Mouse (Mus musculus) kidney, postnatal 0 days (tissue): ENCODE results near the gene Ssr1. TPM values are rescaled to one million over a fixed set of nuclear protein-coding genes. Genes with fewer than 3 reads are reported as not detected.

Experiments
- ATAC-seq: fragments of 200-750 bp; cut with Nextera tagmentation; replicated peaks from 2 replicates; pipeline ENCODE4 v1.8.0; 2017; ENCODE audit warnings: low read depth, moderate number of reproducible peaks, moderate TSS enrichment, moderate library complexity; ENCODE audit not compliant: low FRiP score
- DNase-seq: peaks from one replicate; pipeline ENCODE4 v3.0.0-alpha.2; 2016; ENCODE audit warnings: low spot score
- H3K27ac ChIP-seq: fragments of 300-500 bp; sonication (generic); 2 replicates; pipeline ENCODE4 v1.5.1; 2014; ENCODE audit warnings: mild to moderate bottlenecking
- H3K27me3 ChIP-seq: fragments of 300-500 bp; sonication (generic); 2 replicates; pipeline ENCODE4 v1.6.1; 2014; ENCODE audit warnings: low read length, mixed read lengths; ENCODE audit not compliant: insufficient read depth
- H3K36me3 ChIP-seq: fragments of 300-500 bp; sonication (generic); 2 replicates; pipeline ENCODE4 v1.6.1; 2014; ENCODE audit warnings: low read length, mixed read lengths; ENCODE audit not compliant: insufficient read depth
- H3K4me1 ChIP-seq: fragments of 300-500 bp; sonication (generic); replicated peaks from 2 replicates; pipeline ENCODE4 v1.6.1; 2014; ENCODE audit warnings: antibody characterized with exemption, low read length, mixed read lengths; ENCODE audit not compliant: insufficient read depth
- H3K4me2 ChIP-seq: fragments of 300-500 bp; sonication (generic); 2 replicates; pipeline ENCODE4 v1.6.1; 2014; ENCODE audit warnings: mild to moderate bottlenecking, low read length, moderate library complexity, mixed read lengths
- H3K4me3 ChIP-seq: fragments of 300-500 bp; sonication (generic); replicated peaks from 2 replicates; pipeline ENCODE4 v1.5.1; 2014; ENCODE audit warnings: low read depth, low read length
- H3K9ac ChIP-seq: fragments of 300-500 bp; sonication (generic); 2 replicates; pipeline ENCODE4 v1.6.1; 2014; ENCODE audit warnings: low read depth, low read length
- H3K9me3 ChIP-seq: fragments of 300-500 bp; sonication (generic); replicated peaks from 2 replicates; pipeline ENCODE4 v1.6.1; 2016; ENCODE audit warnings: low read length, inconsistent platforms, mixed read lengths
- CTCF ChIP-seq: IDR thresholded peaks from 2 replicates; pipeline ENCODE4 v1.5.1; 2016; ENCODE audit warnings: antibody characterized with exemption, low read depth, mild to moderate bottlenecking, moderate library complexity
- WGBS: fragments of 180-500 bp; shearing (Covaris S2); extraction: QIAGEN DNeasy Blood & Tissue Kit; methylation state at CpG from one replicate; pipeline ENCODE4 v1.1.7; 2014; 5-methylcytosine and 5-hydroxymethylcytosine counted together
- polyA plus RNA-seq: library from polyadenylated mRNA; unstranded; fragments of >200 nt; fragmentation: Nextera tagmentation; extraction: Ambion mirVana; gene quantifications from 2 replicates; pipeline ENCODE4 v1.2.1, GENCODE M21; 2015

Ssr1 gene
- polyA plus RNA-seq, 1 experiment from 2014 or later = 116 TPM

- Histone ChIP-seq H3K27me3 (no peaks in the 10 kb centered on the region), H3K27ac (no peak overlapping the region)
Measured at GRCm38 (mm10) chr13:37931210-37931922, 62.7 kb downstream of the Ssr1 start.

DNA sequence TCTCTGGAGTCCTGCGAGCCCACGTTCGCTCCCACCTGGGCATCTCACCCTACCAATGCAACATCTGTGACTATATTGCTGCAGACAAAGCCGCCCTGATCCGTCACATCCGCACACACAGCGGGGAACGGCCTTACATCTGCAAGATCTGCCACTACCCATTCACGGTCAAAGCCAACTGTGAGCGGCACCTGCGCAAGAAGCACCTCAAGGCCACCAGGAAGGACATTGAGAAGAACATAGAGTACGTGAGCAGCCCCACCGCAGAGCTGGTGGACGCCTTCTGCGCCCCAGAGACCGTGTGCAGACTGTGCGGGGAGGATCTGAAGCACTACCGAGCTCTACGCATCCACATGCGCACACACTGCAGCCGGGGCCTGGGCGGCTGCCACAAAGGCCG, 63.4 kb downstream of the Ssr1 start:
- Histone ChIP-seq H3K27ac (no peak overlapping the region), H3K4me2 (no peak overlapping the region), H3K4me3 (no peak overlapping the region), H3K4me1 (no peaks in the 10 kb centered on the region; the same call in 1 of the 2 replicates), H3K27me3 (no peaks in the 10 kb centered on the region), H3K9ac (no peak overlapping the region), H3K36me3 (peaks cover 65% of the 10 kb centered on the region), H3K9me3 (no peaks in the 10 kb centered on the region)
- DNase-seq (no peak), ATAC-seq (no peak)
- 95% methylated on average over 23 of the region's 23 CpGs for WGBS
- no peak for TF ChIP-seq CTCF

More at GRCm38 (mm10) chr13:37931210-37931922, 62.7 kb downstream of the Ssr1 start:
- H3K4me2 ChIP-seq = no peak overlapping the region
- no peaks in the 10 kb centered on the region; the same call in 1 of the 2 replicates for H3K4me1 ChIP-seq
- no peaks in the 10 kb centered on the region for H3K9me3 ChIP-seq
- no peak overlapping the region for H3K9ac ChIP-seq
- peaks cover 63% of the 10 kb centered on the region for H3K36me3 ChIP-seq
- 57% methylated on average over 27 of the region's 27 CpGs for WGBS
- H3K4me3 ChIP-seq = no peak overlapping the region
- ATAC-seq (peak; percentile 50), DNase-seq (no peak)
- TF ChIP-seq CTCF = no peak

DNA sequence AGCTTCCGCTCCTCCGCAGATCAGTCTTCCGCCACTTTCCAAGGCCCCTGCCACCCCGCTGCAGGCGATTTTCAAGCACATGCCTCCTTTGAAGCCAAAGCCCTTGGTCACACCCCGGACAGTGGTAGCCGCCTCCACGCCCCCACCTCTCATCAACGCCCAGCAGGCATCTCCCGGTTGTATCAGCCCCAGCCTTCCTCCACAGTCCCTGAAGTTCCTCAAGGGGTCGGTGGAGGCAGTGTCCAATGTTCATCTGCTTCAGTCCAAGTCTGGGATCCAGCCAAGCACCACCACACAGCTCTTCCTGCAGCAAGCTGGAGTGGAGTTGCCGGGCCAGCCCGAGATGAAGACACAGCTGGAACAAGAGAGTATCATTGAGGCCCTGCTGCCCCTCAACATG, 63.9 kb downstream of the Ssr1 start:
- no peaks in the 10 kb centered on the region for H3K27me3 ChIP-seq
- no peak for DNase-seq
- H3K4me2 ChIP-seq = no peak overlapping the region
- H3K36me3 ChIP-seq = peaks cover 69% of the 10 kb centered on the region
- no peaks in the 10 kb centered on the region for H3K9me3 ChIP-seq
- no peaks in the 10 kb centered on the region; the same call in 1 of the 2 replicates for H3K4me1 ChIP-seq
- WGBS = 90% methylated on average over 13 of the region's 13 CpGs
- H3K4me3 ChIP-seq = no peak overlapping the region
- TF ChIP-seq CTCF = no peak
- ATAC-seq = no peak
- no peak overlapping the region for H3K27ac ChIP-seq
- H3K9ac ChIP-seq = no peak overlapping the region

- no peak overlapping the region for H3K9ac ChIP-seq
- H3K4me2 ChIP-seq = no peak overlapping the region
- no peaks in the 10 kb centered on the region for H3K9me3 ChIP-seq
- no peak overlapping the region for H3K4me3 ChIP-seq
- 92% methylated on average over 17 of the region's 17 CpGs for WGBS
- H3K27me3 ChIP-seq = no peaks in the 10 kb centered on the region
- ATAC-seq = no peak
- no peak for TF ChIP-seq CTCF
- no peak overlapping the region for H3K27ac ChIP-seq
- DNase-seq = no peak
- no peaks in the 10 kb centered on the region; the same call in 1 of the 2 replicates for H3K4me1 ChIP-seq
- peaks cover 64% of the 10 kb centered on the region for H3K36me3 ChIP-seq
Measured at GRCm38 (mm10) chr13:37929532-37929931, 64.5 kb downstream of the Ssr1 start.

- Histone ChIP-seq H3K4me3 (no peak overlapping the region), H3K9me3 (no peaks in the 10 kb centered on the region), H3K4me1 (no peaks in the 10 kb centered on the region; the same call in 1 of the 2 replicates), H3K36me3 (peaks cover 46% of the 10 kb centered on the region), H3K27ac (no peak overlapping the region), H3K27me3 (no peaks in the 10 kb centered on the region), H3K4me2 (no peak overlapping the region), H3K9ac (no peak overlapping the region)
- no peak for TF ChIP-seq CTCF
- ATAC-seq (no peak), DNase-seq (no peak)
- 94% methylated on average over 3 of the region's 3 CpGs for WGBS
Measured at GRCm38 (mm10) chr13:37926394-37926793, 67.6 kb downstream of the Ssr1 start.

GRCm38 (mm10) chr13:37924461-37924948, 69.5 kb downstream of the Ssr1 start:
- Histone ChIP-seq H3K36me3 (peaks cover 36% of the 10 kb centered on the region), H3K4me1 (no peaks in the 10 kb centered on the region), H3K9me3 (no peaks in the 10 kb centered on the region), H3K4me3 (no peak overlapping the region), H3K4me2 (no peak overlapping the region), H3K27ac (no peak overlapping the region), H3K9ac (no peak overlapping the region), H3K27me3 (no peaks in the 10 kb centered on the region)
- DNase-seq = no peak
- TF ChIP-seq CTCF = no peak
- 75% methylated on average over 4 of the region's 4 CpGs for whole genome bisulfite sequencing
- no peak for ATAC-seq
